Mouse (Mus musculus) spleen, adult 2 months (tissue): ENCODE results near the gene Olfr56.
"Not testable (repeated sequence)": the region's sequence is repeated elsewhere in the genome, so short reads cannot be mapped to it uniquely, and the experiment has no call there.

Experiments
- CTCF ChIP-seq: fragments of 200-500 bp; IDR thresholded peaks from 2 replicates; pipeline ENCODE4 v1.5.1; 2011; ENCODE audit warnings: mild to moderate bottlenecking, inconsistent platforms; ENCODE audit not compliant: insufficient read depth, insufficient read length, insufficient replicate concordance; ENCODE audit errors: extremely low read depth
- POLR2A ChIP-seq: fragments of 200-500 bp; IDR thresholded peaks from 2 replicates; pipeline ENCODE4 v1.6.1; 2011; ENCODE audit warnings: low read depth, low read length, inconsistent platforms

- TF ChIP-seq POLR2A, CTCF: not testable (repeated sequence)
Observed at GRCm38 (mm10) chr11:49012074-49012473, 33.4 kb downstream of the Olfr56 start.
